Mouse (Mus musculus) thymus, adult 2 months (tissue): ENCODE measurements at regions not wholly inside any gene's neighbourhood (a gene's known extent, or its start where the extent isn't known, plus 50 kb on each side); places are given as distances from the start of the nearest gene placed in this dataset.

ENCODE experiments used
- DNase-seq: peaks from one replicate; pipeline ENCODE4 v3.0.0; 2021
- H3K27ac ChIP-seq: fragments of 200-500 bp; 2 replicates; pipeline ENCODE4 v1.5.1; 2012; ENCODE audit warnings: low read length, control low read depth; ENCODE audit not compliant: control insufficient read depth, insufficient read depth
- H3K27me3 ChIP-seq: fragments of 200-500 bp; 2 replicates; pipeline ENCODE4 v1.6.1; 2012; ENCODE audit warnings: mild to moderate bottlenecking, low read length, moderate library complexity, mixed read lengths; ENCODE audit not compliant: control insufficient read depth, insufficient read depth
- H3K36me3 ChIP-seq: fragments of 200-500 bp; 2 replicates; pipeline ENCODE4 v1.6.1; 2012; ENCODE audit warnings: mild to moderate bottlenecking, low read length, moderate library complexity; ENCODE audit not compliant: control insufficient read depth, insufficient read depth
- H3K4me1 ChIP-seq: fragments of 200-500 bp; replicated peaks from 2 replicates; pipeline ENCODE4 v1.6.1; 2012; ENCODE audit warnings: low read length; ENCODE audit not compliant: control insufficient read depth, insufficient read depth
- H3K4me3 ChIP-seq: fragments of 200-500 bp; 2 replicates; pipeline ENCODE4 v1.5.1; 2012; ENCODE audit warnings: mild to moderate bottlenecking, low read length, control low read depth, moderate library complexity; ENCODE audit not compliant: control insufficient read depth, insufficient read depth
- CTCF ChIP-seq: fragments of 200-500 bp; IDR thresholded peaks from 2 replicates; pipeline ENCODE4 v1.5.1; 2012; ENCODE audit warnings: mild to moderate bottlenecking, control low read depth, low read length, moderate library complexity, borderline replicate concordance; ENCODE audit not compliant: control insufficient read depth, poor library complexity, insufficient read depth; ENCODE audit errors: extremely low read depth
- POLR2A ChIP-seq: fragments of 200-500 bp; IDR thresholded peaks from 2 replicates; pipeline ENCODE4 v1.6.1; 2012; ENCODE audit warnings: mild to moderate bottlenecking, low read length, control low read depth, moderate library complexity; ENCODE audit not compliant: control insufficient read depth, poor library complexity, insufficient read depth; ENCODE audit errors: extremely low read depth
- WGBS: fragments of 180-500 bp; shearing (Covaris S2); methylation state at CpG from one replicate; pipeline ENCODE4 v1.1.7; 2018; 5-methylcytosine and 5-hydroxymethylcytosine counted together

DNA sequence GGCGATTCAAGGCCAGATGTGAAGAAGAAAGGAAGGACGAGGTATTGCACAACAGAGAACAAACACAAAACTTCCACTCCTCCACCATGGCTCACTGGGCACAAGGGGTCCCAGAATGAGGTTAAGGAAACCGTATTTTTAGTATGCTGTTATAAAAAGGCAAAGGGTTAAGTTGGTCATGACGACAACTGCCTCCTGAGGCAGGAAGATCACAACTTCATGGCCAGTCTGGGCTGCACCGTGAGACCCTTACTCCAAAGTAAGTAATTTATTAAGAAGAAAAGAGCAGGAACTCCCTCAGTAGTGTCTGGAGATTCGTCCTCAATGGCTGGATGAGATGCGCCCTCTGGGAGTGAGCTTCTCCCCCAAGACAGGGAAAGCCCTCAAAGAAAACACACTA, 151.2 kb downstream of the Gm12728 start:
- 91% methylated on average over 7 of the region's 7 CpGs for WGBS
- H3K27ac ChIP-seq: no peak overlapping the region

DNA sequence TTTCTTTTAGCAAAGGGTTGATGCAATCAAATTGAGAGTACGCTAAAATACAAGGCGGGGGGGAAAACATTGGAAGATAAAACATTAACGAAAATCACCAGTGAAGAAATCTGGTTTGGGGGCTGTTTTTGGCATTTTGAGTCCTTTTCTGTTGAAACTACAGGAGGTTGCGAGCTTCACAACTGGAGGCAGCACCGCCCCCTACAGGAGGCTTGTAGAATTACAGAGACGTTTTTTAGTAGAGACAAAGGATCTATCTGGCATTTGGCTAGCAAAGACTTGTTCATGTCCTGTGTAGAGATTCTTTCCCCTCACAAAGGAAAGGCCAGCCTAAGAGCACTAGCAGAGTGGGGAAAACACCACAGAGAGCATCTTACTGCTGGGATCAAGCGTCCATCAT, 152.1 kb downstream of the Gm12728 start:
- WGBS: 45% methylated on average over 7 of the region's 7 CpGs

More for the DNA sequence above, 151.2 kb downstream of the Gm12728 start:
- Histone ChIP-seq H3K27me3 (no peaks in the 10 kb centered on the region), H3K4me3 (no peak overlapping the region), H3K4me1 (no peaks in the 10 kb centered on the region), H3K36me3 (no peaks in the 10 kb centered on the region)
- no peak for DNase-seq
- no peak for TF ChIP-seq POLR2A
- TF ChIP-seq CTCF: no peak

DNA sequence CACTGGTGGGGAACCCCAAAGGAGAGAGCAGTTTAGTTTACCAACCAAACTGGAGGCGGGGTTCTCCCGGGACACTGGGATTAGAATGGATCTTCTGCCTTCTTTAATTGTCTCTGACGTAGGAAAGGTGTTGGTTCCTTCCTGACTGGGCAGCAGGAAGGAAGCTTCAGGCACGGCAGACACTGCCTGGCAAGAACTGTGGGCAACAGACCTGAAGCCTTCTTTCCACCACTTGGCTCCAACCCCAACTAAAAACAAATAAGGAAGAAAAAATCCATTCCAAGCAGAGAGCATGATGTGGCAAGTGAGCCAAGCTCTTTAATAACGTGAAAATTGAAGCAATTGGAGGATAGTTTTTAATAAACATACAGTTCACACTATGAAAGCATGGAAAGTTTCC, 155.3 kb downstream of the Gm12728 start:
- Histone ChIP-seq H3K27me3 (no peaks in the 10 kb centered on the region), H3K36me3 (no peaks in the 10 kb centered on the region), H3K4me3 (no peak overlapping the region), H3K4me1 (no peaks in the 10 kb centered on the region), H3K27ac (no peak overlapping the region)
- 63% methylated on average over 5 of the region's 5 CpGs for WGBS
- no peak for DNase-seq
- TF ChIP-seq POLR2A (no peak), CTCF (no peak)

More for the DNA sequence above, 152.1 kb downstream of the Gm12728 start:
- Histone ChIP-seq H3K4me1 (no peaks in the 10 kb centered on the region), H3K36me3 (no peaks in the 10 kb centered on the region), H3K27ac (no peak overlapping the region), H3K27me3 (no peaks in the 10 kb centered on the region), H3K4me3 (no peak overlapping the region)
- TF ChIP-seq POLR2A (no peak), CTCF (no peak)
- peak; percentile 41 for DNase-seq

DNA sequence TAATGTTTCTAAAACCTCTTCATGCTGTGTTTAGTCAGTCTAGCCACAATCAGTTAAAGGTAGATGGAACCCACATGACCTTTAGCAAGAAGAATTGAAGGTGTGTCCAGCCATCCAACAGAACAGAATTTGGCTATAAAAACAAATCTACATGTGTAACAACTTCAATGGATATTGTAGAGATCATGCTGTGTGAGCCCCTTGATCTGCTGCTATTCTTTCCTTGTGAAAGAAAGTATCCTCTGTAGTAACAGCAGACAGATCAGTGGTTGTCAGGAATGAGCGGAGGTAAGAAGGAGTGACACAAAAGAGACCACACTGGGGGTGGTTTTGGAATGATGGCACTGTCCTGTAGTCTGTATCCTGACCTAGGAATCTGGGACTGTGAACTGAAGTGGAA, 156.3 kb downstream of the Gm12728 start:
- no peaks in the 10 kb centered on the region for H3K4me1 ChIP-seq
- WGBS: 92% methylated on average over 1 of the region's 1 CpGs
- H3K27me3 ChIP-seq: no peaks in the 10 kb centered on the region
- H3K27ac ChIP-seq: no peak overlapping the region
- no peaks in the 10 kb centered on the region for H3K36me3 ChIP-seq
- no peak overlapping the region for H3K4me3 ChIP-seq
- DNase-seq: no peak
- no peak for TF ChIP-seq CTCF
- TF ChIP-seq POLR2A: no peak

DNA sequence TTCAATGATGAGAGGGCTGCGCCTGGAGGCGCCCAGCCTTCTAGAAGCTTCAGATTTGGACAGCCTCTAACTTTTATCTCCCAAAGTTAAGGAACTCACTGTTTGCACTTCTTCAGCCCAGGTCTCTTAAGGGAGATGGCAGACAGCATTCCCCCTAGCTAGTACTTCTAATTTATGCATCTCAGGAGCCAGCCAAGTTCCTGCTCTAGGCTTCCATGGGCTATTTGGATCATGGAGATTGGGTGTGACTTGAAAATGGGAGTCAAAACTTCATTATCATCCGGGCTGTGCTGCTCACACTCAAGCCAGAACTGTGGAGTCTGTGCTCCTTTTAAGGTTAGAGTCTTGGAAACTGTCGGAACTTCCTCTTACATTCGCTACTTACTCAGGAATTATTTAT, 158.7 kb downstream of the Gm12728 start:
- Histone ChIP-seq H3K4me3 (no peak overlapping the region), H3K27me3 (no peaks in the 10 kb centered on the region), H3K4me1 (no peaks in the 10 kb centered on the region), H3K36me3 (no peaks in the 10 kb centered on the region), H3K27ac (no peak overlapping the region)
- TF ChIP-seq CTCF: no peak
- no peak for TF ChIP-seq POLR2A
- no peak for DNase-seq
- WGBS: 96% methylated on average over 5 of the region's 5 CpGs

DNA sequence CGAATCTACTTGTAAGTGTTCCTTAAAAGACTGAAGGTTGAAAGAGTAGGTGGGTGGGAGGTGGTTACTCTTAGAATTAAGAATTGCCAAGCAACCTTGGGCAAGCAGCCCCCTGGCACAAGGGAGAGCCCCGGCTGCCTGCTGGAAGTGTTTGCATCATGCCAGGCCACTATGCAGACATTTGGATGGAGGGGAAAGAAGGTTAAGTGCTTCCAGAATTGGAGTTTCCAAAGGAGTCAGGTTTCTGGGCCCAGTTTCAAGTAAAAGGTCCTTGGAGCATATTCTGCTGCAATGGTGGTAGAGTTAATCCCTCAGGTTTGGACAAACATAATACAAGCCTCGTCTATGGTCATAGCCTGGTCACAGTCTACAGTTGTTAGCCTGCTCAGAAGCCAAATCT, 162.7 kb downstream of the Gm12728 start:
- Histone ChIP-seq H3K4me3 (no peak overlapping the region), H3K4me1 (no peaks in the 10 kb centered on the region), H3K27ac (no peak overlapping the region), H3K36me3 (no peaks in the 10 kb centered on the region), H3K27me3 (no peaks in the 10 kb centered on the region)
- 89% methylated on average over 3 of the region's 3 CpGs for WGBS
- no peak for DNase-seq
- TF ChIP-seq CTCF (no peak), POLR2A (no peak)

DNA sequence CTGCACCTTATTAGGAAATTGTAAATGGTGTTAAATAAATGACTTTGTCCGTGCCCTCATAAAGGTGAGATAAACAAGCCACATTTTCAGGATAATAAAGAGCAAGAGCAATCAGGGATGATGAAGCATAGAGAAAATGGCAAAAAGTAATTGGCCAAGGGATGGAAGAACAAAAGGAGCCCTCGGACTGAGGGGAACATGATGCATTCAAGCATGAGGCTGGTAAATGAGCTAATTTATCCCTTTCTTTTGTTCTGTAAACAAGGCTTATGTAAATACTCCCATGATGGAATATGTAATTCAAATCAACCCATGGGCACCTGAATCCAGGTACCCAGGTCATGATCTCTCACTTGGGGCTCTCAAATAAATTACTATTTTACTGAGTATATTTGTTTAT, 166.8 kb downstream of the Gm12728 start:
- 91% methylated on average over 2 of the region's 2 CpGs for WGBS
- no peak overlapping the region for H3K27ac ChIP-seq
- no peaks in the 10 kb centered on the region for H3K36me3 ChIP-seq
- no peak for TF ChIP-seq CTCF
- no peak for TF ChIP-seq POLR2A
- no peak overlapping the region for H3K4me3 ChIP-seq
- H3K27me3 ChIP-seq: no peaks in the 10 kb centered on the region
- DNase-seq: no peak
- no peaks in the 10 kb centered on the region for H3K4me1 ChIP-seq

DNA sequence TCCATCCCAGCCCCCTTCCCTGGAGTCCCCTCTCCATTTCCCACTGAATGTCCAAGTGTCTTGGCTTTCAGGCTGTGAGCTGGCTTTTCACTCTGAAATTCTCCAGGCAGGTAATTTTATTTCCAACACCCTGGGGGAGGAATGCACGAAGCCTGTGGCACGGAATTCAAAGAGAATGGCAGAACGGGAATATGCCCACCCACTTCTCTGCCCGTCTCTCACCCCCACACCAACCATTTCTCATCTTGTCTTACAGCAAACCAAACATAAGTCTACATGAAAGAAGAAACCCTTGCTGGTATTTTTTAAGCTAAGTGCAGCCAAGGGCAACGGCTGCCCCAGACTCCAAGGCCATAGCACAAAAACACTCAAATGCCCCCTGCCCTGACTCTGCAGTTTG, 168.7 kb downstream of the Gm12728 start:
- no peak overlapping the region for H3K27ac ChIP-seq
- TF ChIP-seq POLR2A: no peak
- TF ChIP-seq CTCF: no peak
- H3K4me3 ChIP-seq: no peak overlapping the region
- no peak for DNase-seq
- H3K27me3 ChIP-seq: no peaks in the 10 kb centered on the region
- WGBS: 95% methylated on average over 5 of the region's 5 CpGs
- H3K4me1 ChIP-seq: no peaks in the 10 kb centered on the region
- H3K36me3 ChIP-seq: no peaks in the 10 kb centered on the region
